Mouse (Mus musculus): Measurements from ENCODE around the gene Arl15. TPM values are rescaled to one million over a fixed set of nuclear protein-coding genes. Genes with fewer than 3 reads are reported as not detected.

Gene Arl15
- polyA plus RNA-seq, 1 experiment = 2.8 TPM

DNA sequence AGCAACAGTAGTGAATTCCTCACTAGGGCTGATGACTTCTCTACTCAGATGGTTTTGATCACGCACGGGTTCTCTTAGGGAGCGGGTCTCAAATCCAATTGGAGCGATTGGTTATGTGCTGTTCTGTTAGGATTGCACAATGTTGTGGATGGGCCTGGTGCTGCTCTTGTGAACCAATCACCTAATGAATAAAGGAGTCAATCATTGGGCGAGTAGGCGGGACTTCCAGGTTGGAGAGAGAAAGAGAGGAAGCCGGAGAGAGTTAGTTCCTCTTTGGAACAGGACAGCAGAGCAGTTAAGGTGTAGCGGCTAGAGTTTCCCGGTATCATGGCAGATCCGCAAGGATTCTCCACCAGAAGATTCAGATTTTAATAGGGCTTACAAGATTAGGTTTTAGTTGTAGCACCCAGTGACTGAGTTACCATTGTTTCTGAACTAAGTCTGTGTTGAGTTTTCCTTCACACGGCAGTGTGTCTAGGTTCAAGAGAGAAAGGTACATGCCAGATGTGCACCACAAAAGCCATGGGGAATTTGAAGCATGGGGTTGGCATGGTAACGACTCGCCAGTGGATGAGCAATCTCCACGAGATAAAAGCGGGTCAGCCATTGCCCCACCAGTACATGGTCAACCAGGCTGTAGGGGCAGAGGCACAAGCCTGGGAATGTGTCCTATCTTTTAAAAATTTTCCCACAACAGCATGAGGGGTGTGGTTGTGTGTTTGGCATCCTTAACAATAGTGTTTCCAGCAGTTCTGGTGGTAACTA is 408.7 kb downstream of the Arl15 start:
- TF ChIP-seq GATA1 (IDR thresholded peaks at IDR 0.05; ENCODE audit: low read length) = no peak

Other genes with a start within 250 kb of the Arl15 start
- gene Snx18, start 175.9 kb upstream of the Arl15 start, polyA plus RNA-seq (2012) = not detected in 2 replicates
- gene Hspb3, start 130.8 kb upstream of the Arl15 start, polyA plus RNA-seq (2012) = not detected in 2 replicates

All from G1E-ER4 (cell line).